Mouse (Mus musculus) thymus, postnatal 10 days (tissue): ENCODE measurements around the gene Pygo2.

Experiments used
- DNase-seq, 2 experiments: peaks; one replicate each; pipeline ENCODE4 v3.0.0; 2021; ENCODE audit warnings: low spot score in 2 of 2

Gene Pygo2

GRCm38 (mm10) chr3:89456726-89457665 is 27.0 kb downstream of the Pygo2 start:
- DNase-seq: peak; percentile 74 to 88

- DNase-seq: no peak
Measured at GRCm38 (mm10) chr3:89458372-89458964, 28.5 kb downstream of the Pygo2 start.

- peak; percentile 91 to 96 for DNase-seq
Measured at GRCm38 (mm10) chr3:89458965-89459807, 29.2 kb downstream of the Pygo2 start.

- no peak for DNase-seq
Measured at GRCm38 (mm10) chr3:89468268-89468667, 38.3 kb downstream of the Pygo2 start.

GRCm38 (mm10) chr3:89472280-89472679 is 42.3 kb downstream of the Pygo2 start:
- no peak for DNase-seq

- DNase-seq: no peak
Measured at GRCm38 (mm10) chr3:89473838-89474237, 43.8 kb downstream of the Pygo2 start.

- no peak for DNase-seq
Measured at GRCm38 (mm10) chr3:89479055-89479454, 49.0 kb downstream of the Pygo2 start.

GRCm38 (mm10) chr3:89481488-89481887 is 51.5 kb downstream of the Pygo2 start:
- DNase-seq: peak; percentile 18 to 52

GRCm38 (mm10) chr3:89482249-89482648 is 52.2 kb downstream of the Pygo2 start:
- DNase-seq: no peak
